Mouse (Mus musculus): ENCODE data around the gene Tmed6. TPM values are rescaled to one million over a fixed set of nuclear protein-coding genes. Genes with fewer than 3 reads are reported as not detected.

Tmed6 gene
- total and polyA plus RNA-seq, 2 experiments, result 2.0 TPM; not detected in 1

DNA sequence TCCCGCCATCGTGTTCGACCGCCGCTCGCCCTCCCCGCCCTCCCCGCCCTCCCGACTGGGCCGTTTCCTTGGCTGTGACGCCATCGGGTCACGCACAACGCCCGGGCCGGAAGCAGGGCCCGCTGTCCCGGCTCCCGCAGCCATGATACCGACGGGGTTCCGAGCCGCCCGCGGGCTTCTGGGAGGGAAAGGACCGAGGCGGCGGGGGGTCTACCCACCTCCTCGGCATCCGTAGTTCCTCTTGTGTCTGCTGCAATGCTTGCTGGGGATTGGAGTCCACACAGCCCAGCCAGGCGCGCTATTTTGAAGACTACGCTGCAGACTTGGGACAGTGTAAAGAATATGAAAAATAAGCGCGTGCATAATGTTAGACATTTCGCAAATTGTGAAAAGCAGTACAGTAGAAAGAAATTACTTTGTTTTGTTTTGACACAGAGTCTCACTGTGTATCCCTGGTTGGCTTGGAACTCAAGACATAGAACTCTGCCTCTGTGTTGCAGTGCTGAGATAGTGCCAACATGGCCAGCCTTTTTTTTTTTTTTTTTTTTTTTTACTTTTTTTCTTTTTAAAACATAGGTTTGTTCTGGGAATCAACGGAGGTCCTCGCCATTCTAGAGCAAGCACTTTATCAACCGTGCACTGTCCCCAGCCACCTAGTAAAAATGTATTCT lies 31.1 kb upstream of the Tmed6 start, which contains the start of gene Terf2:
TSS of gene Terf2 (minus strand) at position 182 of the 671 bp plus-strand sequence.
- peak within 1 kb of the TSS; percentile 100 for H3K4me3 ChIP-seq (ENCODE audit: insufficient read depth, low read depth, low read length)
- 4% methylated on average over 37 of the region's 39 CpGs for WGBS
- peak within 1 kb of the TSS; percentile 97 for H3K27ac ChIP-seq (replicated peaks; ENCODE audit: insufficient read depth, low read depth, low read length)
- H3K79me2 ChIP-seq (ENCODE audit: control insufficient read depth, insufficient read depth, low read length), result peaks cover 5% of the 10 kb centered on the region; the same call in 1 of the 2 replicates
- TF ChIP-seq CTCF (IDR thresholded peaks at IDR 0.05; ENCODE audit: low read depth, low read length) (no peak), POLR2A (IDR thresholded peaks at IDR 0.05; ENCODE audit: extremely low read depth, insufficient read depth, low read length) (0 out of 2 replicates have a peak, but pooled peaks have one; percentile 26)
- H3K9ac ChIP-seq (ENCODE audit: low read depth, low read length), result peak within 1 kb of the TSS; percentile 97
- peak; percentile 83 for DNase-seq (ENCODE audit: extremely low read depth, low read depth, low spot score)
- H3K36me3 ChIP-seq (ENCODE audit: control insufficient read depth, insufficient read depth, low read length), result no peaks in the 10 kb centered on the region; the same call in 1 of the 2 replicates
- peaks cover 7% of the 10 kb centered on the region for H3K4me1 ChIP-seq (ENCODE audit: control insufficient read depth, insufficient read depth, low read length)
- H3K27me3 ChIP-seq (ENCODE audit: control insufficient read depth, insufficient read depth, low read length), result no peaks in the 10 kb centered on the region

DNA sequence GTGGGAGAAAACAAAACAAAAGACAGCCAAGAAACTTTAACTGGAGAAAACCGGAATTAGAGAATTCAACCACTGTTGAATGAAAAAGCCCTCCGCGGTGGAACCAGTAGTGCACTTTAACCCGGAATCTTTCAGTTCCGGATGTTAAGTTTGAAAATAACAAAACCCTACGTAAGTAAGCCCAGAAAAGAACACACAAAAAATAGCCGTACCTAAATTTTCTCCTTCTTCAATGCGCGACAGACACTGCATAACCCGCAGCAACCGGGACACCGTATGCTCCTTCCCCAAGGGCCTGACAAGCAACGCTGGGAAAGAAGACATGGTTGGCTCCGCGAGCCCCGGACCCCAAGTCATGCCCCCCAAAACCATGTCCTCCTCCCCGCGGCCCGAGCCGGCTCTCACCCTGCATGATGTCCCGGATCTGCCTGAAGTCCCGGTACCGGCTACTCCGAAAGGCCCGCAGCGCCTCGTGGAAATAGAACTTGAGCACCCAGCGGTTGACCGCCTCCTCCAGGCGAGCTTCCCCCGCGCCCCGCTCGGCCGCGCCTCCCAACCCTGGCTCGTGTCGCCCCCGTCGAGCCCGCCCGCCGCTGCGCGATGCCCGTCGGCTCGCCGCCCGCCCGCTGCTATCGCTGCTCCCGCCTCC lies 30.4 kb upstream of the Tmed6 start:
- Histone ChIP-seq H3K36me3 (ENCODE audit: control insufficient read depth, insufficient read depth, low read length) (no peaks in the 10 kb centered on the region; the same call in 1 of the 2 replicates), H3K4me1 (ENCODE audit: control insufficient read depth, insufficient read depth, low read length) (peaks cover 7% of the 10 kb centered on the region), H3K27ac (replicated peaks; ENCODE audit: insufficient read depth, low read depth, low read length) (peak overlapping the region; percentile 97), H3K9ac (ENCODE audit: low read depth, low read length) (peak overlapping the region; percentile 97), H3K4me3 (ENCODE audit: insufficient read depth, low read depth, low read length) (peak overlapping the region; percentile 100), H3K79me2 (ENCODE audit: control insufficient read depth, insufficient read depth, low read length) (peaks cover 5% of the 10 kb centered on the region; the same call in 1 of the 2 replicates), H3K27me3 (ENCODE audit: control insufficient read depth, insufficient read depth, low read length) (no peaks in the 10 kb centered on the region)
- DNase-seq (ENCODE audit: extremely low read depth, low read depth, low spot score), result peak; percentile 35
- TF ChIP-seq POLR2A (IDR thresholded peaks at IDR 0.05; ENCODE audit: extremely low read depth, insufficient read depth, low read length), result no peak
- TF ChIP-seq CTCF (IDR thresholded peaks at IDR 0.05; ENCODE audit: low read depth, low read length), result no peak
- WGBS, result under 1% methylated on average over 53 of the region's 53 CpGs

DNA sequence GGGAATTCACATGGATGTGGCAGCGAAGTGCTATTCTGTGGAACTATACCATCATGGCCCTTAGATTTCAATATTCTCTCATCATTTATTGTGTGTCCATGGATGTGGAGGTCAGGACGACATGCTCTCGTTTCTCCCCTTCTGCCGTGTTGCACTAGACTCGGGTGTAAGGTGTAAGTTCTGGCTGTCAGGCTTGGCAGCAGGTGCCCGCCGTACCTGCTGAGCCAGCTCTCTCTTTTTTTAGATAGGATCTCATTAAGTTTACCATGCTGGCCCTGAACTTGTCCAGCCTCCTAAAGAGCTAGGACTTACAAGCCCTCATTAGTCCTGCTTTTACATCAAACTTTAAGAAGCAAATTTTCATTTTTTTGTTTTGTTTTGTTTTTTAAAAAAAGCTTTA lies 25.1 kb upstream of the Tmed6 start:
- Histone ChIP-seq H3K27me3 (ENCODE audit: control insufficient read depth, insufficient read depth, low read length) (no peaks in the 10 kb centered on the region), H3K4me1 (ENCODE audit: control insufficient read depth, insufficient read depth, low read length) (peaks cover 3% of the 10 kb centered on the region; the same call in 1 of the 2 replicates), H3K79me2 (ENCODE audit: control insufficient read depth, insufficient read depth, low read length) (peaks cover 2% of the 10 kb centered on the region; the same call in 1 of the 2 replicates), H3K9ac (ENCODE audit: low read depth, low read length) (no peak overlapping the region), H3K4me3 (ENCODE audit: insufficient read depth, low read depth, low read length) (no peak overlapping the region), H3K27ac (replicated peaks; ENCODE audit: insufficient read depth, low read depth, low read length) (no peak overlapping the region), H3K36me3 (ENCODE audit: control insufficient read depth, insufficient read depth, low read length) (no peaks in the 10 kb centered on the region; the same call in 1 of the 2 replicates)
- DNase-seq (ENCODE audit: extremely low read depth, low read depth, low spot score), result no peak
- WGBS, result 96% methylated on average over 7 of the region's 7 CpGs
- no peak for TF ChIP-seq CTCF (IDR thresholded peaks at IDR 0.05; ENCODE audit: low read depth, low read length)
- no peak for TF ChIP-seq POLR2A (IDR thresholded peaks at IDR 0.05; ENCODE audit: extremely low read depth, insufficient read depth, low read length)

- H3K27ac ChIP-seq (replicated peaks; ENCODE audit: insufficient read depth, low read depth, low read length), result no peak overlapping the region
- H3K36me3 ChIP-seq (ENCODE audit: control insufficient read depth, insufficient read depth, low read length), result no peaks in the 10 kb centered on the region; the same call in 1 of the 2 replicates
- H3K4me1 ChIP-seq (ENCODE audit: control insufficient read depth, insufficient read depth, low read length), result no peaks in the 10 kb centered on the region
- 99% methylated on average over 5 of the region's 5 CpGs for WGBS
- no peak for DNase-seq (ENCODE audit: extremely low read depth, low read depth, low spot score)
- no peak overlapping the region for H3K4me3 ChIP-seq (ENCODE audit: insufficient read depth, low read depth, low read length)
- peaks cover 2% of the 10 kb centered on the region; the same call in 1 of the 2 replicates for H3K79me2 ChIP-seq (ENCODE audit: control insufficient read depth, insufficient read depth, low read length)
- no peak overlapping the region for H3K9ac ChIP-seq (ENCODE audit: low read depth, low read length)
- H3K27me3 ChIP-seq (ENCODE audit: control insufficient read depth, insufficient read depth, low read length), result no peaks in the 10 kb centered on the region
- no peak for TF ChIP-seq POLR2A (IDR thresholded peaks at IDR 0.05; ENCODE audit: extremely low read depth, insufficient read depth, low read length)
- no peak for TF ChIP-seq CTCF (IDR thresholded peaks at IDR 0.05; ENCODE audit: low read depth, low read length)
Measured at GRCm38 (mm10) chr8:107088526-107089063, 23.2 kb upstream of the Tmed6 start.

- no peak overlapping the region for H3K9ac ChIP-seq (ENCODE audit: low read depth, low read length)
- no peaks in the 10 kb centered on the region for H3K27me3 ChIP-seq (ENCODE audit: control insufficient read depth, insufficient read depth, low read length)
- H3K27ac ChIP-seq (replicated peaks; ENCODE audit: insufficient read depth, low read depth, low read length), result no peak overlapping the region
- H3K79me2 ChIP-seq (ENCODE audit: control insufficient read depth, insufficient read depth, low read length), result no peaks in the 10 kb centered on the region
- peaks cover 4% of the 10 kb centered on the region; the same call in 1 of the 2 replicates for H3K36me3 ChIP-seq (ENCODE audit: control insufficient read depth, insufficient read depth, low read length)
- TF ChIP-seq CTCF (IDR thresholded peaks at IDR 0.05; ENCODE audit: low read depth, low read length) (no peak), POLR2A (IDR thresholded peaks at IDR 0.05; ENCODE audit: extremely low read depth, insufficient read depth, low read length) (no peak)
- 98% methylated on average over 5 of the region's 5 CpGs for WGBS
- H3K4me3 ChIP-seq (ENCODE audit: insufficient read depth, low read depth, low read length), result no peak overlapping the region
- no peaks in the 10 kb centered on the region for H3K4me1 ChIP-seq (ENCODE audit: control insufficient read depth, insufficient read depth, low read length)
- DNase-seq (ENCODE audit: extremely low read depth, low read depth, low spot score), result no peak
Measured at GRCm38 (mm10) chr8:107086018-107086417, 20.6 kb upstream of the Tmed6 start.

Data from liver, adult 2 months (tissue).